Mouse (Mus musculus) megakaryocyte, embryonic 14.5 days (primary cell): Measurements from ENCODE around the gene Tmem198.

Source experiments
- FLI1 ChIP-seq: IDR thresholded peaks from 2 replicates; pipeline ENCODE4 v1.6.1; 2012; ENCODE audit warnings: low read length, inconsistent platforms, mixed read lengths
- GATA1 ChIP-seq: IDR thresholded peaks from 3 replicates; pipeline ENCODE4 v1.6.1; 2012; ENCODE audit warnings: mixed read lengths, low read length, inconsistent platforms, borderline replicate concordance

DNA sequence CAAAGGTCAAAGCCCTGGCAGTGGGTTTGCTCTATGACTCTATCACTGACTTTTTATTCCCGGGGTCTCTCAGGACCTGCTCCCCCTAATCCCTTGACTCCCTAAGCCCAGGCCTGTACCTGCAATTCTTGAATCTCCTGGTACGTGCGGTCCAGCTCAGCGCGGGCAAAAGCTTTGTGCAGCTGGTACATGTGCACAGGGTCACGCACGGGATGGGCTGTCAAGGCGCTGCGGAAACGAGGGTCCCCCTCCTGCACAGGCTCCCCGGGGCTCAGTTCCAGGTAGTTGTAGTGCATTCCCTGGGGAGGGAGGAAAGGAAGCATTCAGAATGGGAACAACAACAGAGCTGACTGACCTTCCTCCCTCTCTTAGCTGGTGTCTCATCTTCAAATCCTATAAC lies 2.9 kb upstream of the Tmem198 start:
- TF ChIP-seq GATA1 (no peak), FLI1 (no peak)
